Mouse (Mus musculus) heart, adult 11 months (tissue): ENCODE results near the gene Hist1h2bp.
A peak's percentile ranks its signal among the peaks of the same experiment; 100 is the strongest.
"Not testable (repeated sequence)": the region's sequence is repeated elsewhere in the genome, so short reads cannot be mapped to it uniquely, and the experiment has no call there.

Experiments
- DNase-seq: peaks from one replicate; pipeline ENCODE4 v3.0.0; 2022

The Hist1h2bp gene

DNA sequence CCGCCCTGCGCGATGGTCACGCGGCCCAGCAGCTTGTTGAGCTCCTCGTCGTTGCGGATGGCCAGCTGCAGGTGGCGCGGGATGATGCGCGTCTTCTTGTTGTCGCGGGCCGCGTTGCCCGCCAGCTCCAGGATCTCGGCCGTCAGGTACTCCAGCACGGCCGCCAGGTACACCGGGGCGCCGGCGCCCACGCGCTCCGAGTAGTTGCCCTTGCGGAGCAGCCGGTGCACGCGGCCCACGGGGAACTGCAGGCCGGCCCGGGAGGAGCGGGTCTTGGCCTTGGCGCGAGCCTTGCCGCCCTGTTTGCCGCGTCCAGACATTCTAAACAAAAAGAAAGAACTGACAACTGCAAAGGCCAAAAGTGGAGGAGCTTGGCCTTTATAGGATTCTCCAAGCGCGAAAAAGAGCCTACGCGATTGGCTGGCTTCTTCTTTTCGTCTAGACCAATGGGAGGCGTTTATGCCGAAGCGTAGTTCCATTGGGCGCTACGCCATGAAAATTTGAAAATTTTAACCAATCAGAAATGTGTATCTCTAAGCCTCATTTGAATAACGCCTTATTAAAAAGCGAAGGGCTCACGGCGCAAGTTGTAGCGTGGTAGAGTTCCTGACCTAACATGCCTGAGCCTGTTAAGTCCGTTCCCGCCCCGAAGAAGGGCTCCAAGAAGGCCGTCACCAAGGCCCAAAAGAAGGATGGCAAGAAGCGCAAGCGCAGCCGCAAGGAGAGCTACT, at the start of gene Hist1h2bp, which contains the start of gene Hist1h2an:
TSS of gene Hist1h2bp (plus strand) at position 563 of the 731 bp plus-strand sequence.
TSS of gene Hist1h2an (minus strand) at position 320 of the 731 bp plus-strand sequence.
- DNase-seq: peak; percentile 99

DNA sequence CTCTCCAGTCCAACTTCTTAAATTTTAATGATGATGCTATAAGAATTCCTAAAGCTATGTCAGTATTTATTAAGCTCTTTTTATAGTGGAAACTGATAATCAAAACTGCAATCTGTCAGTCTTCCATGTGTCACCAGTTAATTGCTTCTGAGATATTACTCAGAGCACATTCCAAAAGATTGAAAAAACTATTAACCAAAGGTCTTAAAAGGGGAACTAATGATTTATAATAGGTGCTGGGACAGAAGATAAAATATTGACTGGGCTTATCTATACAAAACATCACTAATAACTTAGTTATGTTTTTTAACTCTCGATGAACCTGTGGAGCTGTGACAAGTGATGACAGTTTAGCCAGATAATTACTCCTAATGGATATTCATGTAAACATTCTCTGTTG, 42.3 kb upstream of the Hist1h2bp start:
- DNase-seq: no peak

DNA sequence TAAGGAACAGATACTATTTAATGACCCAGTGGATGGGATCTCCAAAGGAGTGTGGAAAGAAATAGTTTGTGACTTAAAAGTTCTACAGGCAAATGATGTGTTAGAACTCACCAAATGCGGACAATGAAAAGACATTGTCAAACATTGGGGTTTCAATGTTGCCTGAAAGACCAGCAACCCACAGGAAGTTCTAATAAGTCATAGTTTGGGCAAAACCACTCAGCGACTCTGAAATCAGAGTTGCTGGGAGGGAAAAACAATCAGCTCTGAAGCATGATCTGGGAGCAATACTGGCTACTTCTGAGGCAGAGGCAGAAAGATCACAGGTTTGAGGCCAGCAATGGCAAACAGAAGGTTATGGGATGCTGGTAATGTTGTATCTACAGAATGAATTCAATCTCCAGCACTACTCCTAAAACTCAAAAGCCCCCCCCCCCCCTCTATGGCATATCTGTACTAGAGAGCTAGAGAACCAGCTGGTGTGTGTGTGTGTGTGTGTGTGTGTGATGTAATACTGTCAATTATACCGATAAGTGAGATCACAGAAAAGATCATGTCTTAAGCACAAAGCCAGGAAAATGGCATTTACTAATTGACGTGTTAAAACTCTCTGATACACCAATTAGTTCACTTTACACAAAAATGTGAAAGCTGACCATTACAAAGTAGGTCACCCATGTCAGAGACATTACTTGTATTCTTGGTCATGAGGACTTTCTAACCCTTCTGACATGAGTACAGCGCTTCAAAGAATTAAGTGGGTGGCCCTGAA, 37.7 kb upstream of the Hist1h2bp start:
- DNase-seq: peak; percentile 67

DNA sequence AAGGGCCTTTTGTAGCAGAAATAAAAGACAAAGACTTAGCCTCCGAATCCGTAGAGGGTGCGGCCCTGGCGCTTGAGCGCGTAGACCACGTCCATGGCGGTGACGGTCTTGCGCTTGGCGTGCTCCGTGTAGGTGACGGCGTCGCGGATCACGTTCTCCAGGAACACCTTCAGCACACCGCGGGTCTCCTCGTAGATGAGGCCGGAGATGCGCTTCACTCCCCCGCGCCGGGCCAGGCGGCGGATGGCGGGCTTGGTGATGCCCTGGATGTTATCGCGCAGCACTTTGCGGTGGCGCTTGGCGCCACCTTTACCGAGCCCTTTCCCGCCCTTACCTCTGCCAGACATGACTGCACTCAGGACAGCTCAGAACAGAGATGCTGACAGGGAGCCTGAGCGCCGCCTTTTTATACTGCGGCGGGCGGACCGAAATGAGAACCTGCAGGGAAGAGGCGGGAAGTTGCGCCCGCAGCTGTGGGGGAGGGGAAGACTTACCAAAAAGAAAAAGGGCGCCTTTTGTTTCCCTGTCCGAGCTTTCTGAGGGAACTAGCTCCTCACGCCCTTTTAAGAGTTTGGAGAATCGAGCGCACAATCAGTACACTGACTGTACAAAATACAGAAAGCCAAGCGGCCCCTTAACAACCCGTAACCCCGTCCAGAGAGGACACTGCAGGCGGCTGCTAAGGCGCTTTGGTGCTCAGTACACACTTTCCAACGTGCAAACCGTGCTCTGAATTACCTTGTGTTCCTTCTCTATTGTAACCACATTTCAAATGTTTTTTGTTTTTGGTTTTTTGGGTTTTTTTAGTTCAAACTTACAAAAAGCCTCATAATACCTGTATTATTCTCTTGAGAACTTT, 36.9 kb upstream of the Hist1h2bp start, which contains the start of gene Hist1h4k:
TSS of gene Hist1h4k (minus strand) at position 347 of the 859 bp plus-strand sequence.
- peak; percentile 99 for DNase-seq

DNA sequence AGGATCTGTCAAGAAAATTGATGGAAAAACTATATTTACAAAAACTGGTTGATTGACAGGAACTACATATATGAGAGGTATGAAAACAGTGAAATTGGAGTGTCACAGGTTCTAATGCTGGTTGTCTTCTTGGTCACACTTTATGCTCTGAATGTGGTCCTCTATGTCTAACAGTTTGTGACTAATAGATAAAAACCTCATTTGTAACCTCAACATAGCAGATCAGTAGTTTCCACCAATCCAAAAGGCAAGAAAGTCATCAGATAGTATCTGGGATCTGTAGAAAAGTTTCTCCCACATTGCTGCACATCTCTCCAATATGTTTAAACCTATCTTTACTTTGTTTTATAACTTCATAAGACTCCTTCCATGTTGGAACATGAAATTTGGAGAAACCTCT, 35.8 kb upstream of the Hist1h2bp start:
- no peak for DNase-seq

DNA sequence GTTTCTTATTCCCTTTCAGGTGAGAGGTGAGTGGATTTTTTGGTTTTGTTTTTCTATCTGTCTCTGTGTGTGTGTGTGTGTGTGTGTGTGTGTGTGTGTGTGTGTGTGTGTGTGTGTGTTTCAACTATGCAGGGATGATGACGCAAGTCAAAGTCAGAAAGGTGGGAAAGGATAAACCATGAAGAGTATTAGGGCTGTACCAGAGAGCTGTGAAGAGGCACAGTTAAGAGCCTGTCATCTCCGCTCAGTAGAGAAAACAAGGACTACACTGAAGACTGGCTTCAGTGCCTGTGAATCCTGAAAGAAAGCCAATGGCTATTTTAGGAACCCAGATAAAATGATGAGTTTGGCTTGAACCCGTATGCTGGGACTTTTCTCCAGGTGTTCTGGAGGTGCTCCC, 35.4 kb upstream of the Hist1h2bp start:
- DNase-seq: peak; percentile 23

DNA sequence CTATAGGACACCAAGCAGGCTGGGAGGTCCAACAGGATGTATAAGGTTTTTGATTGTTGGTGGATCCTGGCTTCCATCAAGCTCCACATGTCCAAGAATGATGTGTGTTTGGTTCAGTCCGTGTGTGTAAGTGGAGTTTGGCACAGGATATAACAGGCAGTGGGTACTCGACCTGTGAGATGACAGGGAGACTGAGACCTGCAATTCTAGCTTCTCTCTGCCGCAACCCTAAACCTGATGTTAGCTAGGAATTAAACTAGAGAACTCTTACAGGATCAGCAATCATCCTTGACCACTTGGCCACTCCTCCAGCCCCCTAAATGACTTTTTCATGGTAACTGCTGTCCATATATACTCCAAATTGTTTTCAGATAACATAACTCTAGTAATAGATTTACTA, 34.9 kb upstream of the Hist1h2bp start:
- DNase-seq: peak; percentile 22

DNA sequence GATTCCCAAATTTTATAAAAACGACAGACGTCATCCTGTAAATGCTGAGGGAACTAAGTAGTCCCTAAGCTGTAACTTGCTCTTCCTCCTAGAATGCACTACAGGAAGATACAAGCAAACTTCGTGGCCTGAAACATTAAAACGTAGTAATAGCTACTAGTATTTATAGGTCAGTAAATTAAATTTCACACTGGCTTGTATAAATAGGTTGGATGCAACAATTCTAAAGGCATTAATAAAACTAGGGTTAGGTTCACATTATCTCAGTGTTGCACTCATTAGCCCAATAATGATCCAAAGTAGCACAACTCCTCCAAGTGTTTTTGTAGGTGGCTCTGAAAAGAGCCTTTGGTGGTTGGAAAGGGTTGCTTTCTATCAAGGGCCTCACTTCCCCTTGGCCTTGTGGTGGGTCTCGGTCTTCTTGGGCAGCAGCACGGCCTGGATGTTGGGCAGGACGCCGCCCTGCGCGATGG, 34.2 kb upstream of the Hist1h2bp start:
- no peak for DNase-seq

DNA sequence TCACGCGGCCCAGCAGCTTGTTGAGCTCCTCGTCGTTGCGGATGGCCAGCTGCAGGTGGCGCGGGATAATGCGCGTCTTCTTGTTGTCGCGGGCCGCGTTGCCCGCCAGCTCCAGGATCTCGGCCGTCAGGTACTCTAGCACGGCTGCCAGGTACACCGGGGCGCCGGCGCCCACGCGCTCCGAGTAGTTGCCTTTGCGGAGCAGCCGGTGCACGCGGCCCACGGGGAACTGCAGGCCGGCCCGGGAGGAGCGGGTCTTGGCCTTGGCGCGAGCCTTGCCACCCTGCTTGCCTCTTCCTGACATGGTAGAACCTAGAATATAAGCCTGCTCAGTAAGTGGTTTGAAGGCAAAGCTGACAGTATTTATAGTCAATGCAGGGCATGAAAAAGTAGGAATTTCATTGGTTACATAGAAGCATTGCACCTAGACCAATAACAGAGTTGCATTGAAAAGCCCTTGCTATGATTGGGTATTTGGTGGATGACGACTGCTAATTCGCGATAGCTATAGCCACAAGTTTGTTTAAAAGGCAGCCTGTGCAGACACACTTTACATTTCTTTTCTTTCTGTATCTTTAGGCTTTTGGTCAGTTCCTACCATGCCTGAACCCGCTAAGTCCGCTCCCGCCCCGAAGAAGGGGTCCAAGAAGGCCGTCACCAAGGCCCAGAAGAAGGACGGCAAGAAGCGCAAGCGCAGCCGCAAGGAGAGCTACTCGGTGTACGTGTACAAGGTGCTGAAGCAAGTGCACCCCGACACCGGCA, 33.6 kb upstream of the Hist1h2bp start, which contains the start of the genes Hist1h2ak and Hist1h2bn:
TSS of gene Hist1h2ak (minus strand) at position 304 of the 762 bp plus-strand sequence.
TSS of gene Hist1h2bn (plus strand) at position 600 of the 762 bp plus-strand sequence.
- peak; percentile 98 for DNase-seq

DNA sequence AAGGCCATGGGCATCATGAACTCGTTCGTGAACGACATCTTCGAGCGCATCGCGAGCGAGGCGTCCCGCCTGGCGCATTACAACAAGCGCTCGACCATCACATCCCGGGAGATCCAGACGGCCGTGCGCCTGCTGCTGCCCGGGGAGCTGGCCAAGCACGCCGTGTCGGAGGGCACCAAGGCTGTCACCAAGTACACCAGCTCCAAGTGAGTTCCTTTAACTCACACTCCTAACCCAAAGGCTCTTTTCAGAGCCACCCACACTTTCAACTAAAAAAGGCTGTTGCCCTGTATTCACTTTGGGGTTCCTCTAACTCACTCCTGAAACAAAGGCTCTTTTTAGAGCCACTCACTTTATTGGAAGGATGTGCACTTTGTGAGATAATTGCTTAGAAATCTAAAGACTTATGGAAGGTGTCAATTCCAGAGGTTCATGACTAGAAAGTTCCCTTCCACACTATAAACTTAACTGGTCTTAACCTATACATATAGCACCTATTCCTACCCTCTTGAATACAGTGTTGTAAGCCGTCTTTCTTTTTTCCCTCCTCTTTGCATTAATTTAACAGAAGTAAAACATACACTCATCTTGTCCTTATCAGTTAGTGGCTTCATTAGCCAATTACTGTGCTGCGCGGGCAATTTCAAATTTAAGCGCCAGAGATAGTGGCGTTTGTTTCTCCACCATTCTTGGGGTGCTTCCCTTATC, 32.8 kb upstream of the Hist1h2bp start:
- DNase-seq: not testable (repeated sequence)

DNA sequence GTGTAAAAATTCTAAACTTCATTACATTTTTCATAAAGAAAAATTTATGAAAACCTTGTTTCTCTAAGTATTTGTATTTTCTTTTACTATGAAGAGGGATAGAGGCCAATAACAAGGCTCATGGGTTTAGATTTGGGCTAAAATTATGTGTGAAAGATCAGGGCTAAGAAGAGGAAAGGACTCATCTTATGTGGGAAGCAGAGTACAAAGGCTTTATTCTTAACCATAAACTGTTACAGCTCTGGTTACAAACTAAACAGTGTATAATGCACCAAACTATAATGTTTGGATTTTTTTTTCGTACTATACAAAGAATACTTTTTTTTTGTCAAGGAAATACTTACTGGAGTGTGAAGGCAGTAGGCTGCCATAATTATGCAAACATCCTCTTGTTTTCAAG, 31.6 kb upstream of the Hist1h2bp start:
- no peak for DNase-seq

DNA sequence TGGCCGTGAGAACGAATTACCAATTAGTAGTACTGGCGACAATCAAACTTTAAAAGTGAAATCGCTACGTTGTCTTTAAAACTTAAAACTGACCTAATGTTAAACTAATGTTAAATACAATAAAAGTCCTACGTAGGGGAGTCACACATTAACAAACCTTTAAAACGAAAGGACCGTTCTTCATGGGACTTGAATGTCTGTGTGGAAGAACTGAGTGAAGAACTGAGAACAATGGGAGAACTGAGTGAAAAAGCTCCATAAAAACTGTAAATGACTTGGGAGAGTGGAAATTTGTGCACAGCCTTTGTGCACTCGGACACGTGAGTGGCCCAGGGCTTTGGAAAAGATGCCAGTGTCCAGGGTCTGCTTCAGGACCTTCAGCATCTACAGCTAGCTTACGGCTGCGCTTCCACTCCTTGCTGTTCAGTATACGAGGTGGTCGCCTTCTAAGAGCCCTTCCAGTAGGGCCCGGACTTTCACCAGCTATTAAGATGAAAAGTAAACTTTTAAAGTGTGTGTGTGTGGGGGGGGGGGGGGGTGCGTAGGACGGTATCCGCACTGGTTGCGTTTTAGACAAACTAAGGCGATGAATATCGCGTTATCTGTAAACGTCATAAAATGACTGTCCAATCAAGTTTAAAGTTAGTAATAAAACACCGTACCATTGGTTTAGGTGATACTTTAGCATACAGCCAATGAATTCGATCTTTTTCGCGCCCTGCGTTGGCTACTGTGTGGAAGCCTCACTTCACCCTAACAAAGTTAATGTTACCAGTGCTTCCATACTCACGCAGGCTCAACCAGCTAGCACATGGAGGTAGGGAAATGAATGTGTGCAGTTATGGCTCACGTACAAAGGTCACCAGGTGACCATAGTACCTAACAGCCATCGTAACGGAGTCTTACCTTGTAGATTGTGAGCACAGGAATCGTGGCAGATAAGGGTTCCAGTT, 8.2 kb upstream of the Hist1h2bp start:
- peak; percentile 98 for DNase-seq

DNA sequence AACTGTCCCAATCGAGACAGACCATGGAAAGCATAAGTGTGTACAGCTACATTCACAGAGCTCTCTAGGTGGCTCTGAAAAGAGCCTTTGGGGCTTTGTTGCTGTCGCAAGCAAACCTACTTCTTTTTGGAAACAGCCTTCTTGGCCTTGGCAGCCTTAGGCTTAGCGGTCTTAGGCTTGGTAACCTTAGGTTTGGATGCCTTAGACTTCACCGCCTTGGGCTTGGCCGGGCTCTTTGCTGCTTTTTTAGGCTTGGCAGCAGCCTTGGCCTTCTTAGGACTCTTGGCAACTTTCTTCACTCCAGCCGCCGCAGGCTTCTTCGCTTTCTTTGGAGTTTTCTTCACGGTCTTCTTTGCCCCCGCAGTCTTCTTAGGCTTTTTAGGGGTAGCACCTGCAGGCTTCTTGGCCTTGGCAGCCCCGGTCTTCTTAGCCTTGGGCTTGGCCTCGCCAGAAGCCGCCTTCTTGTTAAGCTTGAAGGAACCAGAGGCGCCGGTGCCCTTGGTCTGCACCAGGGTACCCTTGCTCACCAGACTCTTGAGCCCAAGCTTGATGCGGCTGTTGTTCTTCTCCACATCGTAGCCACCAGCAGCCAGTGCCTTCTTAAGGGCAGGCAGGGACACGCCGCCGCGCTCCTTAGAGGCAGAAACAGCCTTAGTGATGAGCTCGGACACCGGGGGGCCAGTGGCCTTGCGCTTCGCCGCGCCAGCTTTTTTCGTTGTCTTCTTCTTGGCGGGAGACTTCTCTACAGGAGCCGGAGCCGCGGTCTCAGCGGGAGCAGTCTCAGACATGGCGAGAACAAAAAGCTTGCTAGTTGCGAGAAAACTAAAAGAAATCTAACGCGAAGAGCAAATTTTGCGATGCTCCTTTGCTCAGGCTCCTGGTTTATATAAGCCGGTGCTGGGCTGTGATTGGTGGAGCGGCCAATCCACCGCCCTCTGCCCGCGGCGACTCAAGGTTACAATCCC, 7.2 kb upstream of the Hist1h2bp start, which contains the start of gene Hist1h1b:
TSS of gene Hist1h1b (minus strand) at position 859 of the 965 bp plus-strand sequence.
- DNase-seq: peak; percentile 96

DNA sequence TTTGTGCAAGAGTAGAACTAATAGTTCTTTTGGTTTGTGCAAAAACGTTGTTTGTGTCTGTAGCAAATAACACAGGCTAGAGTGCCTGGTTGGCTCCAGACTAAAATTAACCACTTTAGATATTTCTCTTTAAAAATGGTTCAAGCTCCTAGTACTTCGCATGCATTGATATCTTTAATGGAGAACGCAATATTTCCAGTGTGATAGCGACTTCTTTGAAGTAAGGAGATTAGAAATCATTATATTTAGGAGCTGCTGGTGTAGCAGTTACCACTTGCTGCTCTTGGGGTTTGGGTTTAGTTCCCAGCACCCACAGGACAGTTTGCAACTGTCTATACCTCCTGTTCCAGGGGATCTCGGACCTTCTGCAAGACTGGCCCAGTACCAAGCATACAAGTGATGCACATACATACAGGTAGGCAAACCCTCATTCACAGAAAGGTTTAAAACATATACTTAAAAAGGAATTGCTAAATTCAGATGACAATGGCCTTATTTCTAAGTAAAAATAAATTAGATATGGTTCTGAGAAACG, 6.2 kb upstream of the Hist1h2bp start:
- no peak for DNase-seq

DNA sequence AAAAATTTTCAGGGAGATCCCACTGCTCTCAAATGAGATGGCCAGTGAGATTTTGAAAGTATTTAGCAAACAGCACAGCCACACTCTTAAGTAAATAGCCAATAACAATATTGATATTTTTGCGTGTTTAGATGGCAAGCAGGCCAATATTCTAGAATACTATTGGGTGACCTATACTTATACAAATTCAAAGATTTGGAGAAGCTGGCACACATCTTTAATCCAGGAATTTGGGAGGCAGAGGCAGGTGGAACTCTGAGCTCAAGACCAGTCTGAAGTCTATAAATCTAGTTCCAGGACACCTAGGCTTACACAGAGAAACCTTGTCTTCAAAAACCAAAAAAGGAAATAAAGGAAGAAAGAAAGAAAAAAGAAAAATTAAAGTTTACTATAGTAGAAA, 5.6 kb upstream of the Hist1h2bp start:
- DNase-seq: no peak

DNA sequence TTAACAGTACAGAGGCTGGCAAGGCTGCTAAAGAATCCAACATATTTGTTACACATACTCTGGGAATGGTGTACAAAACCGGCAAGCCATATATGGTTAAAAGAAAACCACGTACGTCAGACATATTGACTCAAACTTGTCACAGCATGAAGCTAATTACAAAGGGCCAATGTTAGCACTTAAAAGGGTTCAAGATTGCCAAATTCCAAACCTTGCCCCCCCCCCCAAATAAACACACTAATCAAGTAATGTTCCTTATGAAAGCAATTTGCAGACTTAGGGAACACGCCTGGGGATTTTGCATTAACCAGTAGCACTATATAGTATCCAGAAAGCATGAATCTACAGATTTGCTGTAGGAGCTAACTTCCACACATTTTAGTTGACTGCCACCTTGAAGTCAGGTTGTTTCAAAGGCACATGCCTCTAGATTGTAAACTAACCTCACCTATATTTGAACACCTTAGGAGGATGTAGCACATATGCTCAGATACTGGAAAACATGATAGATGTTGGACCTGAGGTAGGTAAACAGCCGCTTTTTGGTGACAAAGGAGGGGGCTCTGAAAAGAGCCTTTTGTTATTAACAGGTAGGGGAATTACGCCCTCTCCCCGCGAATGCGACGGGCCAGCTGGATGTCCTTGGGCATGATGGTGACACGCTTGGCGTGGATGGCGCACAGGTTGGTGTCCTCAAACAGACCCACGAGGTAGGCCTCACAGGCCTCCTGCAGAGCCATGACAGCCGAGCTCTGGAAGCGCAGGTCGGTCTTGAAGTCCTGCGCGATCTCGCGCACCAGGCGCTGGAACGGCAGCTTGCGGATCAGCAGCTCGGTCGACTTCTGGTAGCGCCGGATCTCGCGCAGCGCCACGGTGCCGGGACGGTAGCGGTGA, 4.7 kb upstream of the Hist1h2bp start:
- DNase-seq: not testable (repeated sequence)

DNA sequence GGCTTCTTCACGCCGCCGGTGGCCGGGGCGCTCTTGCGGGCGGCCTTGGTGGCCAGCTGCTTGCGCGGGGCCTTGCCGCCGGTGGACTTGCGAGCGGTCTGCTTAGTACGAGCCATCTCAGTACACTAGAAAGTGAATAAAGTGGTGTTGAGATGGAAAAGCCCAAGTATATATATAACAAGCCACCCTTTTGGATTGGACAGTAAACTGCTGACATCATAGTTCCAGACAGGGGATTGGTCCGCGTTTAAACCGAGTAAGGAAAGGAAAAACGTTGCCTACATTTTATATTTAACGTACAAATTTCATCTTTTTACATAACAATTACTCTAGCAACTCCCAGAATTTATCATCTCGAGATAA, 4.0 kb upstream of the Hist1h2bp start, which contains the start of gene Hist1h3i:
TSS of gene Hist1h3i (minus strand) at position 116 of the 363 bp plus-strand sequence.
- DNase-seq: peak; percentile 98
